Mouse (Mus musculus) heart, postnatal 10 days (tissue): ENCODE results near the gene Cst6. TPM values are rescaled to one million over a fixed set of nuclear protein-coding genes. Genes with fewer than 3 reads are reported as not detected.

Experiments used
- DNase-seq, 2 experiments: peaks; one replicate each; pipeline ENCODE4 v3.0.0; 2021
- intact Hi-C: fragments of 180-260 bp; cut with DNase I; formaldehyde crosslinking; loops from one replicate; pipeline ENCODE4 v1.15.1; 2025
- total RNA-seq, 2 experiments: library from RNA; stranded (reverse); gene quantifications; 2 replicates each; pipeline ENCODE4 v1.2.3; 2021

The Cst6 gene
- total RNA-seq, 2 experiments from 2014 or later, result 2.6 to 3.1 TPM

DNA sequence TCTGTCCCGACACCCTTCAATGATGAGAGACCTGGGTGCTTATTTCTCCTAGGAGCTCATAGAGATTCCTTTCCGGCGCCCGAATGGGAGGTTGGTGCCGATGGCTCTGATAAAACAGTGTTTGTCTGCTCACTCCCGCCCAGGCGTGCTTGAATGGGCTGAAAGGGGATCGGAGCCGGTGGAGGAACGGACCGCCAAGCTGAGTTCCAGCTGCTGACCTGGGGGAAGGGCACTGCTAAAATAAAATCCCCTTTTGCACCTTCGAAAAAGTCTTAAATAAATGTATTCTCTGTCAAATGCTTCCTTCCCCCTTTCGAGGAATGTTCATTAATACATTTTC is 53.7 kb downstream of the Cst6 start:
- no peak for DNase-seq
- intact Hi-C loops, result loop anchor here (2.0 kb wide), 2 partner anchors 21 to 51 kb away; no protein-coding TSS in a partner anchor

DNA sequence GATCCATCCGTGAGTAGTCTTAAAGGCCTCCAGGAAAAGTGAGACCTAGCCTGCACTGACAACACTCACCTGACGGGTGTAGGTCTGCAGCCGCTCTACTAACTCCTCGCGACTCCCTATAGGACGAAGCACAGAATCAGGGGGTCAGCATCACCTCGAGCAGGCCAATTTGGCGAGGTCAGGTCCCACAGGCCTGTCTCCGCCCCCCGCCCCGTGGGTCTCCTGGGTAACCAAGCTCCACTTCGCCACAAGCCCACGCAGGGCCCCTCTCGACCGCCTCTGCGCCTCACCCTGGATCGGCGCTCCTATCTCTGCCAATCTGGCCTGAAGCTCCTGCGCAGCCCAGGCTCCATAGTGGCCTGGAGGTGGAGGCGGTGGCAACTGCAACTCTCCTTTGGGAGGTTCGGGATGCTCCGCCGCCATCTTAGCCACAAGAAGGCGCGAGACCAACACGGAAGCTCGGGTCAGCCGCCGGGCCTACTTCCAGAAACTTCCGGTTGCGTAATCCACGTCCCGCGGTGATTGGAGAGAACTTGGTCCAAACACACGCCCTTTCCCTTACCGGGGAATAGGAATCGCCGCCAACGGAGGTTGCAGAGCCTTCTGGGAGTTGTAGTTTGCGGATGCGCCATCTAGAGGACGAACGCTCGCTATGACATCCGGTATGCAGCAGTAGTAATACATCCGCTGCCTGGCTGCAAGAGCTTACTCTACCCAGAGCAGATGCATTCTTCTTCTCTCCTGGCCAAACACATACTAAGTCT is 54.2 kb downstream of the Cst6 start, which contains the start of gene Sf3b2:
Gene Sf3b2, minus strand, starts transcription at position 484 of the 764 bp plus-strand sequence.
- intact Hi-C loops, result loop anchor here (2.0 kb wide), 1 partner anchor 20 kb away; no protein-coding TSS in a partner anchor
- DNase-seq, result peak; percentile 99 to 100

Other genes starting within 250 kb of the Cst6 start
- 100 to 1,000 TPM; 193 to 204 TPM for gene Rab1b, start 242.5 kb downstream of the Cst6 start, total RNA-seq
- 10 to 100 TPM; 38.8 to 42.8 TPM for gene Klc2, start 231.0 kb downstream of the Cst6 start, total RNA-seq
- 10 to 100 TPM; 24.5 to 27.8 TPM for gene Pacs1, start 76.5 kb downstream of the Cst6 start, total RNA-seq
- 100 to 1,000 TPM; 129 to 136 TPM for gene Sf3b2, start 54.1 kb downstream of the Cst6 start, total RNA-seq
- gene Gal3st3, start 51.2 kb downstream of the Cst6 start, total RNA-seq, result 10 to 100 TPM in 1 of 2 experiments, 1 to 10 TPM in 1; 9.4 to 14.6 TPM
- gene Catsper1, start 13.8 kb downstream of the Cst6 start, total RNA-seq, result not detected
- gene Eif1ad, start 17.2 kb upstream of the Cst6 start, total RNA-seq, result 10 to 100 TPM; 26.4 to 28.8 TPM
- 100 to 1,000 TPM; 173 to 178 TPM for gene Banf1, start 17.6 kb upstream of the Cst6 start, total RNA-seq
- gene Sart1, start 39.1 kb upstream of the Cst6 start, total RNA-seq, result 10 to 100 TPM; 47.7 to 50.7 TPM
- not detected for gene Tsga10ip, start 53.0 kb upstream of the Cst6 start, total RNA-seq
- 100 to 1,000 TPM; 240 to 260 TPM for gene Drap1, start 75.4 kb upstream of the Cst6 start, total RNA-seq
- gene AI837181, start 75.6 kb upstream of the Cst6 start, total RNA-seq, result 10 to 100 TPM; 40.3 to 43.8 TPM
- not detected for gene Fosl1, start 98.0 kb upstream of the Cst6 start, total RNA-seq
- 10 to 100 TPM; 12.5 to 14.5 TPM for gene Ccdc85b, start 108.3 kb upstream of the Cst6 start, total RNA-seq
- gene Fibp, start 111.0 kb upstream of the Cst6 start, total RNA-seq, result 10 to 100 TPM; 90.2 to 91.5 TPM
- under 1 TPM; 0.41 to 0.45 TPM for gene Ctsw, start 118.9 kb upstream of the Cst6 start, total RNA-seq
- 10 to 100 TPM; 28.6 to 32.7 TPM for gene Efemp2, start 124.4 kb upstream of the Cst6 start, total RNA-seq
- gene Mus81, start 138.8 kb upstream of the Cst6 start, total RNA-seq, result 10 to 100 TPM; 24.3 to 25.5 TPM
- gene Cfl1, start 140.9 kb upstream of the Cst6 start, total RNA-seq, result 100 to 1,000 TPM; 497 to 519 TPM
- gene 1700020D05Rik, start 154.2 kb upstream of the Cst6 start, total RNA-seq, result 1 to 10 TPM in 1 of 2 experiments, under 1 TPM in 1; 0.69 to 1.2 TPM
- gene Snx32, start 161.0 kb upstream of the Cst6 start, total RNA-seq, result 1 to 10 TPM; 6.1 to 7.7 TPM
- not detected for gene Ovol1, start 211.1 kb upstream of the Cst6 start, total RNA-seq
- gene Ap5b1, start 218.5 kb upstream of the Cst6 start, total RNA-seq, result 1 to 10 TPM; 4.1 to 4.5 TPM